Mouse (Mus musculus) liver, embryonic 11.5 days (tissue): Measurements from ENCODE around the gene Ccdc174. TPM values are rescaled to one million over a fixed set of nuclear protein-coding genes. Genes with fewer than 3 reads are reported as not detected.
A peak's percentile ranks its signal among the peaks of the same experiment; 100 is the strongest.
"Not testable (repeated sequence)": the region's sequence is repeated elsewhere in the genome, so short reads cannot be mapped to it uniquely, and the experiment has no call there.

ENCODE experiments used
- ATAC-seq: fragments of 200-750 bp; cut with Nextera tagmentation; replicated peaks from 2 replicates; pipeline ENCODE4 v1.8.0; 2017; ENCODE audit warnings: moderate number of reproducible peaks, mild to moderate bottlenecking, moderate TSS enrichment, moderate library complexity; ENCODE audit not compliant: low FRiP score
- DNase-seq: peaks from one replicate; pipeline ENCODE4 v3.0.0-alpha.2; 2017; ENCODE audit warnings: low spot score
- H3K27ac ChIP-seq: fragments of 300-500 bp; sonication (generic); 2 replicates; pipeline ENCODE4 v1.5.1; 2014; ENCODE audit warnings: mild to moderate bottlenecking, low read depth, low read length, control low read depth
- H3K27me3 ChIP-seq: fragments of 300-500 bp; sonication (generic); replicated peaks from 2 replicates; pipeline ENCODE4 v1.6.1; 2014; ENCODE audit warnings: low read length, mixed read lengths; ENCODE audit not compliant: control insufficient read depth, insufficient read depth
- H3K36me3 ChIP-seq: fragments of 300-500 bp; sonication (generic); 2 replicates; pipeline ENCODE4 v1.6.1; 2014; ENCODE audit warnings: mild to moderate bottlenecking, low read length, moderate library complexity, mixed read lengths; ENCODE audit not compliant: control insufficient read depth, insufficient read depth
- H3K4me1 ChIP-seq: fragments of 300-500 bp; sonication (generic); replicated peaks from 2 replicates; pipeline ENCODE4 v1.6.1; 2014; ENCODE audit warnings: low read length, mixed read lengths; ENCODE audit not compliant: control insufficient read depth, insufficient read depth
- H3K4me2 ChIP-seq: fragments of 300-500 bp; sonication (generic); 2 replicates; pipeline ENCODE4 v1.6.1; 2014; ENCODE audit warnings: mild to moderate bottlenecking, control low read depth, moderate library complexity
- H3K4me3 ChIP-seq: fragments of 300-500 bp; sonication (generic); 2 replicates; pipeline ENCODE4 v1.5.1; 2014; ENCODE audit warnings: low read depth, low read length, control low read depth
- H3K9ac ChIP-seq: fragments of 300-500 bp; sonication (generic); 2 replicates; pipeline ENCODE4 v1.6.1; 2014; ENCODE audit warnings: low read depth, low read length, control low read depth
- H3K9me3 ChIP-seq: fragments of 300-500 bp; sonication (generic); 2 replicates; pipeline ENCODE4 v1.6.1; 2016; ENCODE audit warnings: low read length, inconsistent platforms, mixed read lengths; ENCODE audit not compliant: control insufficient read depth
- WGBS: fragments of 180-500 bp; shearing (Covaris S2); extraction: QIAGEN DNeasy Blood & Tissue Kit; methylation state at CpG from one replicate; pipeline ENCODE4 v1.1.7; 2014; 5-methylcytosine and 5-hydroxymethylcytosine counted together
- polyA plus RNA-seq: library from polyadenylated mRNA; unstranded; fragments of >200 nt; fragmentation: Nextera tagmentation; extraction: Ambion mirVana; gene quantifications from 2 replicates; pipeline ENCODE4 v1.2.1, GENCODE M21; 2014

The Ccdc174 gene
- polyA plus RNA-seq, 1 experiment from 2014 or later, result 29.8 TPM

GRCm38 (mm10) chr6:91901505-91901904 is 23.7 kb downstream of the Ccdc174 start:
- H3K4me1 ChIP-seq, result no peaks in the 10 kb centered on the region
- H3K9me3 ChIP-seq, result no peaks in the 10 kb centered on the region
- 33% methylated on average over 5 of the region's 5 CpGs for WGBS
- no peak overlapping the region for H3K9ac ChIP-seq
- H3K36me3 ChIP-seq, result peaks cover 25% of the 10 kb centered on the region
- DNase-seq, result peak; percentile 40
- H3K4me3 ChIP-seq, result no peak overlapping the region
- no peaks in the 10 kb centered on the region for H3K27me3 ChIP-seq
- no peak overlapping the region for H3K27ac ChIP-seq
- no peak overlapping the region for H3K4me2 ChIP-seq
- 0 out of 2 replicates have a peak, but pooled peaks have one; percentile 49 for ATAC-seq

GRCm38 (mm10) chr6:91902509-91902908 is 24.7 kb downstream of the Ccdc174 start, which contains the start of gene 4930590J08Rik:
TSS of gene 4930590J08Rik (plus strand) at chr6:91902809.
- H3K9me3 ChIP-seq, ATAC-seq, H3K4me3 ChIP-seq, H3K4me1 ChIP-seq, H3K4me2 ChIP-seq, H3K9ac ChIP-seq, H3K27ac ChIP-seq, DNase-seq, H3K27me3 ChIP-seq: not testable (repeated sequence)
- peaks cover 25% of the 10 kb centered on the region for H3K36me3 ChIP-seq
- 99% methylated on average over 2 of the region's 2 CpGs for WGBS

GRCm38 (mm10) chr6:91914011-91914410 is 36.2 kb downstream of the Ccdc174 start:
- DNase-seq (no peak), ATAC-seq (no peak)

GRCm38 (mm10) chr6:91917286-91917685 is 39.4 kb downstream of the Ccdc174 start:
- DNase-seq, result no peak
- Histone ChIP-seq H3K36me3 (no peaks in the 10 kb centered on the region), H3K9ac (no peak overlapping the region), H3K27me3 (no peaks in the 10 kb centered on the region), H3K27ac (no peak overlapping the region), H3K4me2 (no peak overlapping the region), H3K4me1 (no peaks in the 10 kb centered on the region), H3K4me3 (no peak overlapping the region), H3K9me3 (no peaks in the 10 kb centered on the region)
- 31% methylated on average over 4 of the region's 4 CpGs for WGBS
- ATAC-seq, result no peak

More at GRCm38 (mm10) chr6:91914011-91914410, 36.2 kb downstream of the Ccdc174 start:
- 81% methylated on average over 10 of the region's 10 CpGs for WGBS
- Histone ChIP-seq H3K27me3 (no peaks in the 10 kb centered on the region), H3K27ac (no peak overlapping the region), H3K4me1 (no peaks in the 10 kb centered on the region), H3K4me2 (no peak overlapping the region), H3K9ac (no peak overlapping the region), H3K36me3 (no peaks in the 10 kb centered on the region), H3K9me3 (no peaks in the 10 kb centered on the region), H3K4me3 (no peak overlapping the region)

GRCm38 (mm10) chr6:91917716-91918115 is 39.9 kb downstream of the Ccdc174 start:
- Histone ChIP-seq H3K36me3 (no peaks in the 10 kb centered on the region), H3K4me3 (no peak overlapping the region), H3K27ac (no peak overlapping the region), H3K9me3 (no peaks in the 10 kb centered on the region), H3K4me2 (no peak overlapping the region), H3K9ac (no peak overlapping the region), H3K27me3 (no peaks in the 10 kb centered on the region), H3K4me1 (no peaks in the 10 kb centered on the region)
- WGBS, result 83% methylated on average over 11 of the region's 11 CpGs
- DNase-seq, result no peak
- ATAC-seq, result no peak

GRCm38 (mm10) chr6:91931231-91931630 is 53.4 kb downstream of the Ccdc174 start:
- Histone ChIP-seq H3K9me3 (no peaks in the 10 kb centered on the region), H3K27me3 (no peaks in the 10 kb centered on the region; the same call in 1 of the 2 replicates), H3K27ac (no peak overlapping the region), H3K4me1 (no peaks in the 10 kb centered on the region), H3K36me3 (no peaks in the 10 kb centered on the region), H3K4me2 (no peak overlapping the region), H3K4me3 (no peak overlapping the region), H3K9ac (no peak overlapping the region)
- ATAC-seq (no peak), DNase-seq (no peak)
- WGBS, result 83% methylated on average over 5 of the region's 5 CpGs

- no peak overlapping the region for H3K4me2 ChIP-seq
- H3K9ac ChIP-seq, result no peak overlapping the region
- H3K27ac ChIP-seq, result no peak overlapping the region
- H3K36me3 ChIP-seq, result no peaks in the 10 kb centered on the region
- DNase-seq, result no peak
- H3K4me3 ChIP-seq, result no peak overlapping the region
- H3K9me3 ChIP-seq, result no peaks in the 10 kb centered on the region
- H3K27me3 ChIP-seq, result no peaks in the 10 kb centered on the region
- no peak for ATAC-seq
- 77% methylated on average over 4 of the region's 4 CpGs for WGBS
- H3K4me1 ChIP-seq, result no peaks in the 10 kb centered on the region
Observed at GRCm38 (mm10) chr6:91938491-91938890, 60.6 kb downstream of the Ccdc174 start.

- no peak overlapping the region for H3K4me2 ChIP-seq
- no peaks in the 10 kb centered on the region for H3K27me3 ChIP-seq
- 70% methylated on average over 2 of the region's 2 CpGs for WGBS
- no peak for ATAC-seq
- DNase-seq, result no peak
- H3K4me1 ChIP-seq, result no peaks in the 10 kb centered on the region
- no peaks in the 10 kb centered on the region for H3K36me3 ChIP-seq
- no peak overlapping the region for H3K9ac ChIP-seq
- H3K9me3 ChIP-seq, result no peaks in the 10 kb centered on the region
- no peak overlapping the region for H3K27ac ChIP-seq
- no peak overlapping the region for H3K4me3 ChIP-seq
Observed at GRCm38 (mm10) chr6:91948426-91948825, 70.6 kb downstream of the Ccdc174 start.
